Mouse (Mus musculus) megakaryocyte, embryonic 14.5 days (primary cell): Measurements from ENCODE around the gene Parp12.

Source experiments
- FLI1 ChIP-seq: IDR thresholded peaks from 2 replicates; pipeline ENCODE4 v1.6.1; 2012; ENCODE audit warnings: low read length, inconsistent platforms, mixed read lengths
- GATA1 ChIP-seq: IDR thresholded peaks from 3 replicates; pipeline ENCODE4 v1.6.1; 2012; ENCODE audit warnings: mixed read lengths, low read length, inconsistent platforms, borderline replicate concordance

DNA sequence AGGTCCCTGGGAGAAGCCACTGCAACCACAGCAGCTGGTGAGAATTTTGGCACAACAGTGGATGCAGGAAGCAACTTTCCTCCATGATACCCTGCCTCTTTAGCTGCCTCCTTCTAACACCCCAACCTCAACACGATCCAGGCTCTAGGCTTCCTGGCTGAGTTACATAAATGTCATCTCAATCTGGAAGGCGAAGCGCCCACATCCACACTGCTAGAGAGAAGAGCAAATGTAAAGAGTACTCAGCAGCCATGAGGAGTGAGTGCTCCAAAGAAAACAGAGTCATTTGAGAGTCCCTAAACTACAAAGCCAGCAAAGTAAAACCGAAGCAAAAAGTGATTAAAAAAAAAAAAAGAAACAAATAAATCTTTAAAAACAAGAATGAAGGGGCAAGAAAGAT is 13.5 kb downstream of the Parp12 start:
- TF ChIP-seq GATA1, result no peak
- TF ChIP-seq FLI1, result no peak
